Mouse (Mus musculus): ENCODE results near the gene Eef2. TPM values are rescaled to one million over a fixed set of nuclear protein-coding genes. Genes with fewer than 3 reads are reported as not detected.

Eef2 gene
- 323 and 361 TPM in 2 replicates for polyA plus RNA-seq (2015; fragmentation: Nextera tagmentation; extraction: Ambion mirVana)

DNA sequence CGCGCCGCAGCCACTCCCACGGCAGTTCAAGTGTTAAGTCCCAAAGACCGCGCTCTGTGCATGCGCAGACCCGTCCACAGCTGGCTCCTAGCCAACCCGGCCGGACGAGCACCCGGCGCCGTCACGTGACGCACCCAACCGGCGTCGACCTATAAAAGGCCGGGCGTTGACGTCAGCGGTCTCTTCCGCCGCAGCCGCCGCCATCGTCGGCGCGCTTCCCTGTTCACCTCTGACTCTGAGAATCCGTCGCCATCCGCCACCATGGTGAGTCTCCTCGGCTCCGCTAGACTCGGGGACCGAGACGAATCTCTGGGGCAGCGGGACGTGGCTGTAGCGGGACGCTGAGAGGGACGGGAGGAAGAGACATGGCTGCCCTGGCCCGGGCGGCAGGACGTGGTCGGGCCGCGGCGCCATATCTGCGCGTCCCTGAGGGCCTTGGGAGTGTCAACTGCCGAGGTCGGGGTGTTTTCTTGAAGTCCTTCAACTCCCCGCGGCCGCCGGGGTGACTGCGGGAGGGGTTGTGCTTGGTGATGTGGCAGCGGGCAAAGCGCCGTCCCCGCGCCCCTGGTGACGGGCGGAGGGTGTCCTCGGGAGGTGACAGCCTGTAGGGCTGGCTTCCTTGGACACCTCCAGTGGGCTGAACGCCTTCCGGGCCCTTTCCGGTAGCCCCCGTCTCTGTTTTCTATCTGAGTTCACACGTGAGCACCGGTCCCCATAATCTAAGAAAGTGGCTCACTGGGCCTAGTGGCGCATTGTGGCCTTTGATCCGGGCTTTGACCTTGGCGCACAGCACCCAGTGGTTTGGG lies at the start of gene Eef2:
Eef2 (plus strand) TSS at position 166 of the 806 bp plus-strand sequence.

DNA sequence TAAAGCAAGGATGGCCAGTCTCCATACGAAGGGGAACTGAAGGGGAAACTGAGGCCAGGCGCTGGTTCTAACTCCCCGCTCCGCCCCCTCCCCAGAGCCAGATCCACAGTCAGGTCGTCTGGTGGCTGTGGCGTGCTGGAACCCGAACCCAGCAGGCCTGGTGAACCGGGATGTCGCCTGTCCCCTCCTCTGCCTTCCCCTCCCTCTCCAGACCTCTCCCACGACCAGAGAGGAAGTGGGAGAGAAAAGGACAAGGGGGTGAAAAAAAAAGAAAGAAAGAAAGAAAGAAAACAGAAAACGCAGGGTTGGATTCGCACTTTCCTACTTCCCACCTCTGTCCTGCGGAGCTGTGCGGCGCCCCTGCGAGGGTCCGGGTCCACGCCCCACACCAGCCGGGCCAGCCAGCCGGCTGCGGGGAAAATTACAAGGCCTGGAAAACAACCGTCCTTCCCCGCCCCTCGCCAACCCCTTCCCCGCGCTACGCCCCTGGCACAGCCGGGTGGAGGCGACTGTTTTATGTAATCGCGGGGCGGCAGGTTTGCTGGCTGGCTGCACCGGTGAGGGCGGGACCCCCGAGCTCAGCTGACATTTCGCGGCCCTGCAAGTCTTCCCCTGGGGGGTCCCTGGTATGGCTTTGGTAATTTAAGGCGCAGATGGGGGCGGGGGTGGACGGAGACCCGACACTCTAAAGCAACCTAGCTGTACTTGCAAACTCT lies 41.3 kb upstream of the Eef2 start, which contains the start of gene Zbtb7a:
Zbtb7a (plus strand) TSS at position 255 of the 716 bp plus-strand sequence.

DNA sequence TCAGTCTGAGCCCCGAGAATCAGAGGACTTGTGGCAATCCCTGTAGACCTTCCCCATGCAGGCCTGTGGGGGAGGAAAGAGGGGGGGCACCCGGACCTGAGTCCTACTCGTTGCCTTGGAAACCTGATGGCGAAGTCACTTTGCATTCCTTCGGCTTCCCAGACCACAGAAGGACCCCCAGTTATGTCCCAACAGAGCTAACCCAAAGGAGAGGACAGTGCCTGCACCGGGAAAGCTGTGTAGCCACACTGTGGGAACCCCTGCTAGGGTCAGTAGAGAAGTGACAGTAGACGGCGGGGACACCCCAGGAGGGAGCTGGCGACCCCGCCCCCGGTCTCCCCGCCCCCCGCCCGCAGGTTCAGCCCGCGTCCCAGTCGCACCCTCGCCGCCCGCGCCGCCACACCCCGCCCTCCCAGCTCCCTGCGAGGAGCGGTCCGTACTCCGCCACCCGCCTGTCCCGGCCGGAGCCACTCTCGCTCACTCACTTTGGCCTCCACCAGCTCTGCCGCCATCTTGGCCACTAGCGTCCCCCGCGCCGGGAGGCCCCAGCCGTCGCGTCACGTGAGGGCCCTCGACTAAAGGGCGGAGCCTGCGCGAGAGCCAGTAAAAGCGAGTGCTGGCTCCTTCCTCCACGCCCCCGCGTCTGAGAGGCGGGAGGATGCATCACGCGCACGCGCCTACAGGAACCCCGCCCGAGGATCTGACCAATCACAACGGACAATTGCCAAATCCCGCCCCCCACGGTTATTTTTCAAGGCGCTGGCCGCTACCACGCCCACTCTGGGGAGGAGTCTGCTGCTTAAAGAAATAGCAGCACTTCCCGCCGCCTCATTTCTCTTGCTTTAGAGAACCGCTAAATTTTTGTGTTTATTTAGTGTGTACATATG lies 9.0 kb upstream of the Eef2 start, which contains the start of gene Pias4:
Pias4 (minus strand) TSS at position 724 of the 887 bp plus-strand sequence.

DNA sequence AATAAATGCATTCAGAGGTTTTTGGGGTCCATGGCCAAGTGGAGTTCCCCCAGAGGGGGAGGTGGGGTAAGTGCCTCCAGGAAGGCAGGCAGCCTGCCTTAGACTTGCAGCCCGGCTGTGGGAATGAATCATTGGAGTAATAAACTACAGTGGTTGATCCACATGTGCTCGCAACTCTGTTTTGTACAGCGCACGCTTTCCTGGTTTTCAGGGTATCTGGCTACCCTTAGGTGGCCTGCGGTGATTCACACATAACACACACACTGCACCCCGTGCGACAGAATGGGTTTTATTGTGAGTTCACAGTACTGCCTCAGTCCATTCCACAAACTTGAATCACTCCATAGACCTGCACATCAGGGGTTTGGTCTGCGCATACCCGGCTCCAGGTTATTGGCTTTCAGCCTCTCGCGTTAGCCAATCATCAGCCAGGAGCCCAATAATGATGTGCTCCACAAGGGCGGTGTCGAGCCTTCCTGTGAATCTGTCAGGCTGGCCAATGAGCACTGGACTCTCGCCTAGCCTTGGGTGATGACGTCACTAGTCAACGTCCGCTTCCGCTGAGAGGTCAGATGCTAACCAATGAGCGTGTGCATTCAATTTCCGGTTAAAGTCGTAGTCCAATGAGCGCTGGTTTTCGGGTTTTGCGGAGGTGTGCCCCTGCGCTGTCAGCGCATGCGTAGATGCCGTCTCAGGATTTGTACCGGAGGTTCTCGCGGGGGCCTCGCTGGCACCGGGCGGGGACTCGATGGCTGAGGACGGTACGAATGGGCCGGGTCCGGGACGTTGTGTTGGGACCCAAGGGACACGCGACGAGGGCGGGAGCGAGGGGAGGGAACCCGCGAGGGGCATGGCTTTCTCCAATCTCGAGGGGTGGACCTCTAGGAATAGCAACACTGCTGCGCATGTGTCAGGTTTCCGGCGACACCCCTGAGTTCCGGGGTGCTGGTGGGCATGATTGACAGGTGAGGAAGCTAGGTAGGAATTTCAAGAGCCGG lies 6.2 kb downstream of the Eef2 start, which contains the start of gene Dapk3:
Dapk3 (plus strand) TSS at position 670 of the 998 bp plus-strand sequence.

DNA sequence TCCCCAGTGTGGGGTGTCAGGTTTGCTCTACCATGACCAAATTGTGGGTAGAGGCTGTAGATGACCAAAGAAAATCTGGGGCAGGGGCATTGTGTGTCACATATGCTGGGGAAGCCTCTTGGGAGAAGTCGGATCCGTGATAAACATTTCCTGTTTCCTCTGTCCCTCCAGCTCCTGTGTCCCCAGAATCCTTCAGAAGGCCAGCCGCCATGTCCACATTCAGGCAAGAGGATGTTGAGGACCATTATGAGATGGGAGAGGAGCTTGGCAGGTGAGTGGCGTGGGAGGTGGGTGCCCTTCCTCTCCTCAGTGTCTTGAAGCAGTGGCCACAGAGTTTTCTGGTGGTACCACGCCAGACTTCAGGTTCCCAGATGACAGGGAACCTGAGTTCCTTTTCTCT lies 7.4 kb downstream of the Eef2 start, which contains the start of gene 4930442H23Rik:
4930442H23Rik (minus strand) TSS at position 45 of the 400 bp plus-strand sequence.

DNA sequence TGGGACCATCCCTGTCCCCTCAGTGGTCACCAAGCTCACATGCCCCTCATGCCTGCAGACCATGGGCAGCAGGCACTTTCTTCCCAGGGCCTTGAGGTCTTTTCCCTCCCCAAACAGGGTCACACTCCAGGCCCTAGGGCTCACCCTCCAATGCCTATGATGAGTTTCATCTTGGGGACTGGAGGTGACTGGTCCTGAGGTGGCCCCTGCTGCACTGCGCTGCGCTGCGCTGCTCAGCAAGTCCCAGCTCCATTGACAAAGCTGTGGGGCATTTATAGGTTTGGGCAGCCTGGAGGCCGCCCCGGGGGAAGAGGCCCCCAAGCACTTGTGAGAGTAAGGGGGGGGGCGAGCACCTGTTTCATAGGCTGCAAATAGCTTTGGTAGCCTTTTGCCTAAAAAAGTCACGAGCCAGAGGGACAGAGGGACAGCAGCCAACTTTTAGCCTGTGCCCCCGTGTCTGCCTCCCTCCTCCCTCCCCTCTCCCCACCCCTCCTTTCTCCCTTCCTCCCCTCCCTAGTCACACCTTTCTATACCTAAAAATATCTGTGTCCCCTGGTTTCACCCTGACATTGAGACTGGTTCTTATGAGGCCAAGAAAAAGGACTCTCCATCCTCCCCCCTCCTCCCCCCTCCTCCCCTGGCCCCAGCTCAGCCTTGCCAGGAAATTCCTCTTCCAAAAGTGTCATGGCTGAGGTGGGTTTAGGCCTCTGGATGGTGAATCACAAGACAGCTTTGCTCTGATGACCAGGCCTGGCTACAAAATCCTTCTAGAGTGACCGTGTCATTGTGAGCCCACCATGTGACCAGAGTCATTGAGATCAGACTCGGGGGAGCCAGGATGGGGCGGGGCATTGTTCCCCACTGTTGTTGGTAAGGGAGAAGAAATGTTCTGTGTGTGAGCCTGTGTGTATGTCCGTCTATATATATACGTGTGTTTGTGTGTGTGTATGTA lies 25.7 kb downstream of the Eef2 start, which contains the start of gene Nmrk2:
Nmrk2 (minus strand) TSS at position 245 of the 952 bp plus-strand sequence.

DNA sequence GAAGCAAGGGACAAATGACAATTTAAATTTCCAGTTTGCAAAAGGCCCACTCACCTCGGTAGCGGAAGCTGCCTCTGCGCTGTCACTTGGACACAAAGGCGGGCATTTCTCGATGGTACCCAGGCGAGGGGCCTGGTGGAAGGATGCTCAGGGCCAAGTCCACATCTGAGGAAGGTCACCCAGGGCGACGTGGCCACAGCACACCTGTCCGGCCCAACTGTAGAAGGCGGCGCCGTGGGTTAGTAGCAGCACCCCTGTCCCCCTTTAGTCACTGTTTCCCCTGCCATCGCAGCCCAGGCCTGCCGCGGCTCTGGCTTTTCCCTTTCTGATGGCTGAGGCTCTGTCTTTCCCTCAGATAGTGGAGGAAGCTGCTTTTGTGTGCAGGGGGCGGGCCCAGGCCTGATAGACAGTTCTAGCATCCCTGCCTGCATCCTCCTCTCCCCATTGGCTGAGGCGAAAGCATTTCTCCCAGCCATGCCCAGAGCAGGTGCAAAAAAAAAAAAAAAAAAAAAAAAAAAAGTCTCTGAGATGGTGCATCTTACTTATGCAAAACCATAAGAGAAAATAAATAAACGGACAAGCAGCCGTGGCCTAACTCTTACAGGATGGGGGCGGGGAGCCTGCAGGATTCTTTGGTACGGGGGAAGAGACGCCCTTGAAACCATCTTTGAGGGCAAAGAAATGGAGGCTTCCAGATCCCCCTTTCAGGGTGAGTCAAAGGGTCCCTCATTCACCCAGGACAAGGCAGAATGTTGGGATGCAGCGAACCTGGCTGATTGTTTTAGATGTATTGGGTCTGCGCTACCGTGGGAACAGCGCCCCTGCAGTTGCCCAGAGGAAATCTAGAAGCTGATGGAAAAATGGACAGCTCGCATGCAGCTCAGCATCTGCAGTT lies 54.3 kb downstream of the Eef2 start, which contains the start of gene Atcay:
Atcay (minus strand) TSS at position 396 of the 895 bp plus-strand sequence.

Other genes starting within 250 kb of the Eef2 start
- gene Gadd45b, start 246.6 kb upstream of the Eef2 start, polyA plus RNA-seq (2015; fragmentation: Nextera tagmentation; extraction: Ambion mirVana): 14.3 and 17.2 TPM in 2 replicates
- 2.3 and 3.8 TPM in 2 replicates for gene Gng7, start 161.7 kb upstream of the Eef2 start, polyA plus RNA-seq (2015; fragmentation: Nextera tagmentation; extraction: Ambion mirVana)
- gene Diras1, start 151.0 kb upstream of the Eef2 start, polyA plus RNA-seq (2015; fragmentation: Nextera tagmentation; extraction: Ambion mirVana): 1.9 and 4.9 TPM in 2 replicates
- gene Slc39a3, start 139.2 kb upstream of the Eef2 start, polyA plus RNA-seq (2015; fragmentation: Nextera tagmentation; extraction: Ambion mirVana): 18.7 and 24.7 TPM in 2 replicates
- 110 and 143 TPM in 2 replicates for gene Sgta, start 116.5 kb upstream of the Eef2 start, polyA plus RNA-seq (2015; fragmentation: Nextera tagmentation; extraction: Ambion mirVana)
- 22.1 and 33.3 TPM in 2 replicates for gene Thop1, start 106.6 kb upstream of the Eef2 start, polyA plus RNA-seq (2015; fragmentation: Nextera tagmentation; extraction: Ambion mirVana)
- gene Creb3l3, start 77.8 kb upstream of the Eef2 start, polyA plus RNA-seq (2015; fragmentation: Nextera tagmentation; extraction: Ambion mirVana): 6.4 and 8.8 TPM in 2 replicates
- gene Map2k2, start 70.7 kb upstream of the Eef2 start, polyA plus RNA-seq (2015; fragmentation: Nextera tagmentation; extraction: Ambion mirVana): 101 and 150 TPM in 2 replicates
- 38.3 and 48.5 TPM in 2 replicates for gene Zbtb7a, start 41.4 kb upstream of the Eef2 start, polyA plus RNA-seq (2015; fragmentation: Nextera tagmentation; extraction: Ambion mirVana)
- gene Pias4, start 8.7 kb upstream of the Eef2 start, polyA plus RNA-seq (2015; fragmentation: Nextera tagmentation; extraction: Ambion mirVana): 15.5 and 24.7 TPM in 2 replicates
- gene Dapk3, start 6.4 kb downstream of the Eef2 start, polyA plus RNA-seq (2015; fragmentation: Nextera tagmentation; extraction: Ambion mirVana): 45.5 and 58.7 TPM in 2 replicates
- 0.16 TPM in 1 of 2 replicates, not detected in the other for gene 4930442H23Rik, start 7.2 kb downstream of the Eef2 start, polyA plus RNA-seq (2015; fragmentation: Nextera tagmentation; extraction: Ambion mirVana)
- 0.13 TPM in 1 of 2 replicates, not detected in the other for gene Nmrk2, start 25.4 kb downstream of the Eef2 start, polyA plus RNA-seq (2015; fragmentation: Nextera tagmentation; extraction: Ambion mirVana)
- gene Atcay, start 54.2 kb downstream of the Eef2 start, polyA plus RNA-seq (2015; fragmentation: Nextera tagmentation; extraction: Ambion mirVana): 2.4 and 8.1 TPM in 2 replicates
- 5.5 and 7.2 TPM in 2 replicates for gene Zfr2, start 56.5 kb downstream of the Eef2 start, polyA plus RNA-seq (2015; fragmentation: Nextera tagmentation; extraction: Ambion mirVana)
- gene Matk, start 76.3 kb downstream of the Eef2 start, polyA plus RNA-seq (2015; fragmentation: Nextera tagmentation; extraction: Ambion mirVana): 1.5 and 1.8 TPM in 2 replicates
- gene Mrpl54, start 90.3 kb downstream of the Eef2 start, polyA plus RNA-seq (2015; fragmentation: Nextera tagmentation; extraction: Ambion mirVana): 257 and 299 TPM in 2 replicates
- 29.0 and 34.3 TPM in 2 replicates for gene Apba3, start 90.3 kb downstream of the Eef2 start, polyA plus RNA-seq (2015; fragmentation: Nextera tagmentation; extraction: Ambion mirVana)
- gene Tjp3, start 115.0 kb downstream of the Eef2 start, polyA plus RNA-seq (2015; fragmentation: Nextera tagmentation; extraction: Ambion mirVana): 0.76 and 1.2 TPM in 2 replicates
- 29.5 and 37.8 TPM in 2 replicates for gene Pip5k1c, start 116.3 kb downstream of the Eef2 start, polyA plus RNA-seq (2015; fragmentation: Nextera tagmentation; extraction: Ambion mirVana)
- gene Cactin, start 144.5 kb downstream of the Eef2 start, polyA plus RNA-seq (2015; fragmentation: Nextera tagmentation; extraction: Ambion mirVana): 17.8 and 25.6 TPM in 2 replicates
- gene Tbxa2r, start 152.1 kb downstream of the Eef2 start, polyA plus RNA-seq (2015; fragmentation: Nextera tagmentation; extraction: Ambion mirVana): 28.4 and 31.0 TPM in 2 replicates
- 0.11 and 0.12 TPM in 2 replicates for gene Gipc3, start 166.6 kb downstream of the Eef2 start, polyA plus RNA-seq (2015; fragmentation: Nextera tagmentation; extraction: Ambion mirVana)
- 59.6 and 78.9 TPM in 2 replicates for gene Hmg20b, start 173.8 kb downstream of the Eef2 start, polyA plus RNA-seq (2015; fragmentation: Nextera tagmentation; extraction: Ambion mirVana)
- 8.9 and 10.3 TPM in 2 replicates for gene Mfsd12, start 180.9 kb downstream of the Eef2 start, polyA plus RNA-seq (2015; fragmentation: Nextera tagmentation; extraction: Ambion mirVana)
- 0.95 and 2.1 TPM in 2 replicates for gene 4930404N11Rik, start 189.2 kb downstream of the Eef2 start, polyA plus RNA-seq (2015; fragmentation: Nextera tagmentation; extraction: Ambion mirVana)
- gene Fzr1, start 201.9 kb downstream of the Eef2 start, polyA plus RNA-seq (2015; fragmentation: Nextera tagmentation; extraction: Ambion mirVana): 42.1 and 63.2 TPM in 2 replicates
- gene Dohh, start 207.8 kb downstream of the Eef2 start, polyA plus RNA-seq (2015; fragmentation: Nextera tagmentation; extraction: Ambion mirVana): 62.7 and 76.5 TPM in 2 replicates
- gene Gm48551, start 207.8 kb downstream of the Eef2 start, polyA plus RNA-seq (2015; fragmentation: Nextera tagmentation; extraction: Ambion mirVana): 1.4 and 3.0 TPM in 2 replicates
- 0.77 and 1.2 TPM in 2 replicates for gene Gm48552, start 212.4 kb downstream of the Eef2 start, polyA plus RNA-seq (2015; fragmentation: Nextera tagmentation; extraction: Ambion mirVana)
- 3.3 and 8.2 TPM in 2 replicates for gene Smim24, start 216.4 kb downstream of the Eef2 start, polyA plus RNA-seq (2015; fragmentation: Nextera tagmentation; extraction: Ambion mirVana)

All from adrenal gland, postnatal 0 days (tissue).